Mouse (Mus musculus): ENCODE data around the gene Vwf.
A peak's percentile ranks its signal among the peaks of the same experiment; 100 is the strongest.

Gene Vwf

GRCm38 (mm10) chr6:125548406-125548805, 1.8 kb downstream of the Vwf start:
- no peak for DNase-seq

- DNase-seq, result no peak
Observed at GRCm38 (mm10) chr6:125550172-125550571, 3.6 kb downstream of the Vwf start.

DNA sequence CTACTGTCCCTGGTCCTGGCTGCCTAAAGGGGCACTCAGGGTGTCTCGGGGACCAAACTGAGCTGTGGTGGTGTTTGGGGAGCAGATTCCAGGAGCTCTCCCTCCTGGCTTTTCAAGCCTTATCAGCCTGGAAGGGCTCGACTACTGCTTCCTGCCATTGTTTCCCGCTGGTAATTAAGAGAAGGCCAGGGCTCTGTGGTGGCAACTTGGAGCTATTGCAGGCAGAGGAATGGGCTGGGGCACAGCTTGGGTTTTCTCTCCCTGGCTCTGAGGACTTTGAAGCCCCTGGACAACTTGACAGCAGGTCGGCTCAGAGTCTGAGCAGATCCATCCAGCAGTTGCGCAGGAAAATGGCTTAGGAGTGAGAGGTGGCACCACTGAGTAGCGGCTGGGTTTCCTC, 6.2 kb downstream of the Vwf start:
- DNase-seq, result no peak

DNA sequence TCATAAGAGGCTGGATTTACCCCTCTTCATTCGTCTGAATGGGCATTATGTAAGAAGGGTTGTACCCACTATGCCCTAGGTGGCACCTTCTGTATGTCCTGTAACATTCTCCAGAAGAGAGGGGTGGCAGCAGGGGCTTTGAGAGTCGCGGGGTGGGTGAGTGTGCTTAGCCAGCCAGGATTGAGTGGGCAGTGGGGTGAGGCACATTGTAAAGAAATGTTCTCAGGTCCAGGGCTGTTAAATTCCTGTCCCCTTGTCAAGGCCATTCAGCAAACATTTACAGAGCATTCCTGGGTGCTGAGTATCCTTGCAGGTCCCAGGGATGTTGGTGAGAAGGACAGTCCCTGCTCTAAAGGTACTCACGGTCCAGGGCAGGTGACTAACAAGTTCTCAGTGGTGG, 7.0 kb downstream of the Vwf start:
- DNase-seq, result no peak

- no peak for DNase-seq
Observed at GRCm38 (mm10) chr6:125558831-125559230, 12.3 kb downstream of the Vwf start.

DNA sequence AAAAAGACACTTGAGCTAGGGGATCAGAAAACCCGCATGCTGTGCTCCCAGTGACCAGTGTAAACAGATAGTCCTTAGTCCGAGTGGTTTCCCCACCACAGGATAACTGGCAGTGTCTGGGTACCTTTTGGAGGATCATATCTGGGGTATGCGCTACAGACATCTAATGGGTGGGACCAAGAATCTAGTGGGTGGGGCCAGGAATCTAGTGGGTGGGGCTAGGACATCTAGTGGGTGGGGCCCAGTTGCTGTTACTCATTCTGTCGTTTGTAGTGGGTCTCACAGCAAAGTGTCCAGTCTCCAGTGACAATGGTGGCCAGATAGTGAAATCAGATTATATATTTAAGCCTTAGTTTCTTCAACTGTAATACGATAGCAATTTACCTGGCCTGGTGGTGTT, 14.5 kb downstream of the Vwf start:
- no peak for DNase-seq

DNA sequence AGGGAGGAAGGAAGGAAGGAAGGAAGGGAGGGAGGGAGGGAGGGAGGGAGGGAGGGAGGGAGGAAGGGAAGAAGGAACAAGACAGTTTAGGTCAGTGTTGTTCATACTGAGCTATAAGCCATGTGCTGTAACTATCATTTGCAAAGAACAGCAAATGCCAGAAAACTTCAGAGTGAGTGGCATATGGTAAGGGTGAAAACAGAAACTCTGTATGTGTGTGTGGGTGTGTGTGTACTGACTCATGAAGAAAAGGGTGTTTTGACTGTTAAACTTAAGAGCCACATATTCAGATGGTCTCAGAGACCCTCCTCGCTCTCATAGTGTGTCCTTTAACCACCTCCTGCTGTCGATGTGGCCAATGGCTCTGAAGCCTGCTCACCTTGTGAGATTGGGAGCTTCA, 14.9 kb downstream of the Vwf start:
- DNase-seq, result no peak

- DNase-seq, result no peak
Observed at GRCm38 (mm10) chr6:125564812-125565281, 18.3 kb downstream of the Vwf start.

DNA sequence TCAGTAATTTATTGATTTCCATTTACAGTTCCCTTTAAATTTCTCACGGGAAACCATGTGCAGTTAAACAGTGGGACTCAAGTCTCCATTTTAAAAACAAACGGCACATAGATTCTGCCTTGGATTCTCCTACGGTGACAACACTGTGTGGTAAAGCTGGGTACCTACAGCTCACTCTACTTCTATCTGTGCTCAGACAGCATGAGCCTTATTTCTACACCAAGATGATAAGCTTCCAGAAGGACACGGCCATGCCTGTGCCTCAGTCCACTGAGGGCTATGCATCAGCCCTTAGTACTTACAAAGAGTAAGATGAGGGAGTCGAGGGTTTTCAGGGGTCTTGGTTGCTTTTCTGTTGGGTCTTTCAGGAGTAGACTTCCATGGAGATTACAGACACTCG, 18.8 kb downstream of the Vwf start:
- DNase-seq, result no peak

- no peak for DNase-seq
Observed at GRCm38 (mm10) chr6:125566656-125567055, 20.1 kb downstream of the Vwf start.

DNA sequence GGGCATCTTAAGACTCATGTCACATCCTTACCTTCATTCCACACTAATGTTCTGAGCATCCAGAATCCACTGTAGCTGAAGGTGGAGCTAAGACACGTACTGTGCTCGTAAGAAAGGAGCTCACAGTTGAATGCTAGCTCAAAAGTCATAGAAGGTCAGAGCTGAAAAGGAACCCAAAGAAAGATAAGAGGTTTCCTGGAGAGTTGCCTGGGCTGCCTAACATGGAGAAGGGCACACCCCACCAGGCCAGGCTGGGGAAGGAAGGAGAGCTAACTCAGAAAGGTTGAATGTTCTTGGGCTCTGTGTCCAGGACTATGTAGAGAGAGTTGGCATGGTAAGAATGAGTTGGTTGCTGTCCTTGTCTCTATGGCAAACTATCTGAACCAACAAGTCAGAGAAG, 21.8 kb downstream of the Vwf start:
- no peak for DNase-seq

DNA sequence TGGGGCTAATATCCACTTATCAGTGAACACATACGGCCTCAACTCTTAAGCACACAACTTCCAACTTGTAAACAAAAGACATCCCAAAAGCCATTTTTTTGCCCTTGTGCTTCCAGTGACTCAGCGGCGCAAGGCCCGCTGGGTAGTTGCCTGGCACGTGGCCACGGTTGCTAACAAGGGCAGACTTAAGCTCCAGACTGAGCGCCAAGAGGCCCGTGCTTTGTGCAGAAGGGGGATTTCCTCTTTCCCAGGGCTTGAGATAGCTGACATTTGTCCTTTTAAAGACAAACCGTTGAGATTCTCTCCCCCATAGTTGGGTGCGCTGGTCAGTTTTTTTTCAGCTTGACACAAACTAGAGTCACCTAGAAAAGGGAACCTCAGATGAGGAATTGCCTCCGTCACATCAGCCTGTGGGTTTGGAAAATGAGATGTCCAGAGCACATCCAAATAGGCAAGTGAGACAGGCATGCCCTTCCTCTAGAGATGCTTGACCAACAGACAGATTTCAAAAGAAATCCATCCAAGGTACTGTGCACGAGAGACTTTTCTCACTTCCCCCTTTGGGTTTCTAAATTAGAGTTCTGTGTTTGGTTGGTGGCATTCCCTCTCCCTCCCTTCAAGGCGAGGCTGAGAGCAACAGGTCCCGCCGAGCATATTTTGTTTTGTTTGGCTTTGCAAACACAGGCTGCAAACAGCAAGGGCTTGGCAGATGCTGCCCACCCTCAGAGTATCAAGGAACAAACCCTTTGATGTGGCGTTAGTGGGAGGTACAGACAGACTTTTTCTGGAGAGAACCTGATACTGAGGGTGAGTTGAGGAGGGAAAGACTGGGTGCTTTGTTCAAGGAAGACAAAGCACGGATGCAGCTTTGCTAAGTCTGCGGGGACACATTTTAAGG, 26.0 kb downstream of the Vwf start:
- peak; percentile 15 for DNase-seq

- DNase-seq, result no peak
Observed at GRCm38 (mm10) chr6:125573189-125573928, 26.8 kb downstream of the Vwf start.

DNA sequence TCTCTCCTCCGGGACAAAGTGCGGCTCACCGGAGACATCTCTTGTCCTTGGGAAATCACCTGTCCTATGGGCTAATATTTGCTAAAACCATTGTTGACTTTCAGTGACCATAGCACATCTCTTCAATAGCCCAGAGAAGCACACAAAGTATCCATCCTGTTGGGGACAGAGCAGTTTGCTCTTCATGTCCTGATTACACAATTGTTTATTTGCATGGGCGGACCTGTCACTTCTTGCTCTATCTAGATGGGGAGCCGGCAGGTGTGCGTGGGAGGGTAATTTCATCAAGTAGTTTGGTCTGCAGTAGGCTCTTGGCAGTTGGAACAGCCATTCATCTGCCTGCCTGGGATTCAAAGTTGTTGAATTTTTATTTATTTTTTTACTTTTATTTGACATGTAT, 28.5 kb downstream of the Vwf start:
- DNase-seq, result no peak

DNA sequence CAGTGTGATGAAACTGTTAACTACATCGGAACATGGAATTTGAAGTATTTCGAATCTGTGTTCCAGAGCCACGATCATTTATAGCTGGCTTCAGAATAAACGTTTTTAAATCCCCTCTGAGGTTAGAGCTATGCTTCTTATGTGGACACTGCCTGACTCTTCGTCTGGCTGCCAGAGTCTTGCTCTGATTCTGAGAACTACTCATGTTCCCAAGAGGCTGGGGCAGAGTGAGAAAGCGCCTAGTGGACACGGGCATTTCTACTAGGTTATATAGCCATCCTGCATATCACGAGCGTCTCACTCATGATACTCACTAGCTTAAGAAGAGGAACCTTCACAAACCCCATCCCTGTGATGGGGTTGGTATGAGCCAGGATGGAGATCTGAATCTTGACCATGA, 30.7 kb downstream of the Vwf start:
- DNase-seq, result no peak

GRCm38 (mm10) chr6:125577882-125578646, 31.5 kb downstream of the Vwf start:
- DNase-seq, result peak; percentile 89

DNA sequence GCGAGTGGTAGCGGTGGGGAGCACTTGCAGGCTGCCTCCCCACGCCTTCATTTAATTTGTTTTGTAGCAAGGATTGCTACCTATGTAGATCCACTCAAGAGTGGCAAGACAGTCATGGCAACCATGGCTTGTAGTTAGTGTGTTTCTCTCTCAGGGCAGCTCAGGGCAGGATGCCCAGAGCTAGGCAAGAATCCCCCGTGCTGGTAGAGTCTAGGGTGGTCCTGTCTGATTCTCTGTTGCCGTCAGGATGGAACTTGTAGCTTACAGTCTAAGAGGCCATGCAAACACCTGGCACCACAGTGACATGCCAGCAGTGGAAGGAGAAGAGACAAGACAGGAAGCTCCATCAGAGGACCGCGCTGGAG, 32.1 kb downstream of the Vwf start:
- DNase-seq, result no peak

GRCm38 (mm10) chr6:125579864-125580263, 33.3 kb downstream of the Vwf start:
- DNase-seq, result no peak

DNA sequence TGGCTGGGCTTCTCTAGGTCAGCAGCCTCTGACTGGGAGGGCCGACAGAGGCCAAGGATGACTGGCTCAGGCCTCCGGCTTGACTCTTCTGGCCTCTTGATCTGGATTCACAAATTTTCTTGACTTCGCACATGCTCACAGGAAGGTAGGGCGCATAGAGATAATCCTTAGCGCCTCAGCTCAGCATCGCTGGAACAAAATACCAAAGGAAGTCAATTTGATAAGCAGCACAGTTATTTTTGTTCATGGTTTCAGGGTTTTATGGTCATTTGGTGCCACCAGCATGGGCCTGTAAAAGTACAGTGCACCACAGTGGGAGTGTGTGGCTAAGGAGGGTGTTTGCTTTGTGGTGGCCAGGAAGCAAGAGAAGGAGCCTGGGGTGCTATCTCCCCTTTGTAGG, 37.1 kb downstream of the Vwf start:
- DNase-seq, result no peak

- DNase-seq, result no peak
Observed at GRCm38 (mm10) chr6:125584266-125584665, 37.7 kb downstream of the Vwf start.

DNA sequence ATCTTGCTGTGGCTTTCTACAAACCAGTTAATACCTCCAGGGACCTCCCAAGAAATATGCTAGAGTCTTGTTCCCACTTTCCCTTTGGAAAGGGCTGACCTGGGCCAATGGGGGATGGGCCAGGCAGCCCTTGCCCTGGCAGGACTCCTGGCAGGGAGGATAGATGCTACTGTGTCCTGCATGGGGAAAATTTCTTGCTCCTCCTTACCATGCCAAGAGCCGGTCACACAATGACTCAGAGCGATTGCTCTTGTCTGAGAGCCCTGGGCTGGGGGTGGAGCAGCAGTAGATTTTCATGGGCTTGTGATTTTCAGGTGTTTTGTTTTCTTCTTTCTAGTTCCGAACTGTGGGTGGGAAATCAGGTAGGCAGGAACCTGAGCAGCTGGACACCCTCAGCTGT, 39.0 kb downstream of the Vwf start:
- no peak for DNase-seq

GRCm38 (mm10) chr6:125586042-125586566, 39.5 kb downstream of the Vwf start:
- DNase-seq, result no peak

- DNase-seq, result no peak
Observed at GRCm38 (mm10) chr6:125588241-125588640, 41.7 kb downstream of the Vwf start.

Measured in cerebellum, adult 11-12 months (tissue).